Mouse (Mus musculus) limb, embryonic 15.5 days (tissue): ENCODE measurements at regions not wholly inside any gene's neighbourhood (a gene's known extent, or its start where the extent isn't known, plus 50 kb on each side); places are given as distances from the start of the nearest gene placed in this dataset.

Experiments used
- ATAC-seq: fragments of 200-750 bp; cut with Nextera tagmentation; 2 replicates; pipeline ENCODE4 v1.8.0; 2017; ENCODE audit warnings: low read depth, moderate TSS enrichment; ENCODE audit not compliant: insufficient number of reproducible peaks, low FRiP score, low TSS enrichment
- H3K27ac ChIP-seq: fragments of 300-500 bp; sonication (generic); 2 replicates; pipeline ENCODE4 v1.5.1; 2015; ENCODE audit warnings: moderate library complexity, mild to moderate bottlenecking, inconsistent platforms
- H3K27me3 ChIP-seq: fragments of 300-500 bp; sonication (generic); 2 replicates; pipeline ENCODE4 v1.6.1; 2015; ENCODE audit warnings: inconsistent platforms
- H3K36me3 ChIP-seq: fragments of 300-500 bp; sonication (generic); 2 replicates; pipeline ENCODE4 v1.6.1; 2015; ENCODE audit warnings: inconsistent platforms
- H3K4me1 ChIP-seq: fragments of 300-500 bp; sonication (generic); 2 replicates; pipeline ENCODE4 v1.6.1; 2015; ENCODE audit warnings: inconsistent platforms
- H3K4me2 ChIP-seq: fragments of 300-500 bp; sonication (generic); 2 replicates; pipeline ENCODE4 v1.6.1; 2015; ENCODE audit warnings: mild to moderate bottlenecking, inconsistent platforms
- H3K4me3 ChIP-seq: fragments of 300-500 bp; sonication (generic); 2 replicates; pipeline ENCODE4 v1.5.1; 2015; ENCODE audit warnings: mild to moderate bottlenecking, inconsistent platforms
- H3K9ac ChIP-seq: fragments of 300-500 bp; sonication (generic); 2 replicates; pipeline ENCODE4 v1.6.1; 2015; ENCODE audit warnings: inconsistent platforms
- H3K9me3 ChIP-seq: fragments of 300-500 bp; sonication (generic); 2 replicates; pipeline ENCODE4 v1.6.1; 2016; ENCODE audit warnings: inconsistent platforms
- WGBS: fragments of 180-500 bp; shearing (Covaris S2); methylation state at CpG from one replicate; pipeline ENCODE4 v1.1.7; 2015; 5-methylcytosine and 5-hydroxymethylcytosine counted together

DNA sequence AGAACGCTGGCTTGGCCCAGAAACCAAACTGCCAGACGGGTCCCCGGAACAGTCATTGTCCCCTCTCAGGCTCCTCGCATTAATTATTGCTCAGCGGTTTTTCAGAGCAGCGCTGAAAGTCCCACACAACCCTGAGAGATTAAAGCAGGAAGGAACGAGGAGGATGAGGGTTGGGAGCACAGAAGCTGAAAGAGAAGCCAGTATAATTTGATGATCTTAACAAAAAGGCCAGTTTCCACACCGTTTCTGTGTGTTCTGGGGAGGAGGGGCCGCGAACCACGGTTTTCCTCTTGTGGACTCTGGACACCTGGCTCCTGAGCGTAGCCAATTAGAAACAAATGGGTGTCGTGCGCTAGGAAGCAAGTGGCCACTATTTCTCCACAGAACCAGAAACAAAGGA is 60.3 kb upstream of the Zfp644 start:
- H3K9ac ChIP-seq, result no peak overlapping the region
- H3K27ac ChIP-seq, result no peak overlapping the region

DNA sequence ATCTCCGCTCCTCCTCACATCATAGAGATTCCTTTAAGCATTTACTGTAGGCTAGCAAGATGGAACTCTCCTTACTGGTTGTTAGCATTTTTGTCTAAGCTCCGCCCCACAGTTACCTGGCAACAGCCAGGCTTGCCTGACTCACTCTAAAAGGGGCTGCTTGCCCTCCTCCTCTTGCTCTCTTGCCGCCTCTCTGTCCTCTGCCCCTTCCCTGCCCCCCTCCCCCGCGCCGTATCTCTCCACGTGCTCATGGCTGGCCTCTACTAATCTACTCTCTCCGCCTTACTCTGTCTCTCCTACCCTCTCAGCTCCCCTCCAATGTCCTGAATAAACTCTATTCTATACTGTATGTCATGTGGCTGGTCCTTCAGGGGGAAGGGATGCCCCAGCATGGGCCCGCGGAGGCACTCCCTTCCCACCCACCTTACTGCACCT is 59.9 kb upstream of the Zfp644 start:
- Histone ChIP-seq H3K36me3 (no peaks in the 10 kb centered on the region), H3K27me3 (peaks cover 30% of the 10 kb centered on the region), H3K27ac (no peak overlapping the region), H3K4me3 (peak overlapping the region; percentile 15; the same call in 1 of the 2 replicates), H3K4me1 (peaks cover 11% of the 10 kb centered on the region; the same call in 1 of the 2 replicates), H3K9ac (no peak overlapping the region), H3K4me2 (peak overlapping the region; percentile 36), H3K9me3 (no peaks in the 10 kb centered on the region)
- 6% methylated on average over 10 of the region's 10 CpGs for WGBS
- no peak for ATAC-seq

More for the DNA sequence above, 60.3 kb upstream of the Zfp644 start:
- Histone ChIP-seq H3K9me3 (no peaks in the 10 kb centered on the region), H3K27me3 (peaks cover 30% of the 10 kb centered on the region), H3K4me1 (peaks cover 11% of the 10 kb centered on the region; the same call in 1 of the 2 replicates), H3K4me2 (peak overlapping the region; percentile 36), H3K36me3 (no peaks in the 10 kb centered on the region), H3K4me3 (peak overlapping the region; percentile 15; the same call in 1 of the 2 replicates)
- 6% methylated on average over 14 of the region's 14 CpGs for WGBS
- ATAC-seq, result no peak

DNA sequence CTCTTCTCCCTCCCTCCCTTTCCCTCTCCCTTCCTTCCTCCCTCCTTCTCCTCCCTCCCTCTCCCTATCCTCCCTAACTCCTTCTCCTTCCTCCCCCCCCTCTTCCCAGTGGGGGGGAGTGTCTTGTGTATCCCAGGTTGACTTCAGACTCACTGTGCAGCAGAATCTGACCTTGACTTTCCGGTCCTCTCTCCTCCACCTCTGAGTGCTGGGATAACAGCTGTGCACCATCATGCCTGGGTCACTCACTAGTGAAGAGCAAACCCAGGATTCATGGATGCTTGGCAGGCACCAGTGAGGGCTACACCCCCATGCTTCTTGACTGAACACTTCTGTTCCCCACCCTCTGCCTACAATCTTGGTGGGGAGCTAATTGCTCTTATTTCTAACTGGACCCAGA is 56.2 kb upstream of the Zfp644 start:
- Histone ChIP-seq H3K4me2 (no peak overlapping the region), H3K9me3 (no peaks in the 10 kb centered on the region), H3K4me1 (peaks cover 11% of the 10 kb centered on the region; the same call in 1 of the 2 replicates), H3K9ac (no peak overlapping the region), H3K36me3 (no peaks in the 10 kb centered on the region), H3K27me3 (peaks cover 19% of the 10 kb centered on the region), H3K27ac (no peak overlapping the region), H3K4me3 (no peak overlapping the region)
- 88% methylated on average over 1 of the region's 1 CpGs for WGBS
- ATAC-seq, result no peak

DNA sequence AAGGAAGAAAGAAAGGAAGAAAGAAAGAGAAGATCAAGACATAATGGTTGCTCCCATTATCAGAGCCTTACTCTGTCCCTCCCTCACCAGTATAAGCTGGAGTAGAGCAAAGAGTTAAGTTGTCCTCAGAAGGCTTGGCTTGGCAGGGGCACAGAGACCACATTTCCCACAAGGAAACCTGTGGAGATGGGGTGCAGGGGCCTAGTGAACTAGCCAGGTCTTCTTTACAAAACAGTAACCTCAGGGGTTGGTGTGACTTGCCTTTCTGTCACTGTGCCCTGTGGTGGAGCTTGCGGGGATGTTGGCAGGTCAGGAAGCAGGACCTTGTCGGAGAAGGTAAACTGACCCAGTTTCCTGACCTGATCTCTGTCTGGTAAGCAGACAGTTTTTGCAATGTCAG is 53.1 kb upstream of the Zfp644 start:
- ATAC-seq, result no peak
- Histone ChIP-seq H3K27me3 (no peaks in the 10 kb centered on the region), H3K9me3 (no peaks in the 10 kb centered on the region), H3K9ac (no peak overlapping the region), H3K4me1 (no peaks in the 10 kb centered on the region), H3K4me2 (no peak overlapping the region), H3K27ac (no peak overlapping the region), H3K4me3 (no peak overlapping the region), H3K36me3 (no peaks in the 10 kb centered on the region)
- 88% methylated on average over 2 of the region's 2 CpGs for WGBS

DNA sequence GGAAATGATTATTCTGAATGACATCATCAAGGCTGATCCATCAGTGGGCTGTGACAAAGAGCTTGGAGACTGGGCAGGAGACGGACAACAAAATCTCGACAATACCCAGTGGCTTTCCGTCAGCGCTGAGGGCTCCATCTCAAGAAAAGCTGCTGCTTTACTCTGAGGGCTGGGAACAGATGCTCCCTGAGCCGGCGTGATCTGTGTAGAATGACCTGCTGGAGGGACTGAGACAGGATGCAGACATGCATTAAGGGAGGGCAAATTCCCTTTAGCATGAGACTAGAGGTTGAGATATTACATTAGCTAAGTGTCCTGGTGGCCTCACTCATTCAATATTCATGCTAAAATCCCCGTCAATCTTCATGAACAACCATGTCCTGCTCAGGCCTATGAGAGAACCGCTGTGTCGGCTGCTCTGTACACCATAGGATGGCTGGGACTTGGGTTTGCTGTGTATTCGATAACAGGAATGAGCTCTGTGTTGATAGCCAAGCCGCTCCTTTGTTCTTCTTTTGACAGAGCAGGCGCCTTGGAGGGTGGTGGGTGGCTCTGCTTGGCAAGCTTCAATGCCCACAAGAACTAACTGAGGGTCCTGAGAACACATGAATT is 51.5 kb upstream of the Zfp644 start:
- H3K36me3 ChIP-seq, result no peaks in the 10 kb centered on the region
- H3K4me3 ChIP-seq, result no peak overlapping the region
- H3K4me2 ChIP-seq, result no peak overlapping the region
- no peaks in the 10 kb centered on the region for H3K4me1 ChIP-seq
- no peaks in the 10 kb centered on the region for H3K27me3 ChIP-seq
- no peak for ATAC-seq
- H3K27ac ChIP-seq, result no peak overlapping the region
- WGBS, result 73% methylated on average over 12 of the region's 12 CpGs
- no peaks in the 10 kb centered on the region for H3K9me3 ChIP-seq
- no peak overlapping the region for H3K9ac ChIP-seq
